Mouse (Mus musculus) forebrain, embryonic 14.5 days (tissue): ENCODE data around the gene Emsy. TPM values are rescaled to one million over a fixed set of nuclear protein-coding genes. Genes with fewer than 3 reads are reported as not detected.

Source experiments
- ATAC-seq: fragments of 200-750 bp; cut with Nextera tagmentation; 2 replicates; pipeline ENCODE4 v1.8.0; 2017; ENCODE audit warnings: mild to moderate bottlenecking, moderate library complexity
- DNase-seq: peaks from one replicate; pipeline ENCODE4 v3.0.0-alpha.2; 2015; ENCODE audit warnings: low spot score
- H3K27ac ChIP-seq: fragments of 300-500 bp; sonication (generic); 2 replicates; pipeline ENCODE4 v1.5.1; 2014; ENCODE audit warnings: low read depth, mild to moderate bottlenecking, control low read depth, low read length, moderate library complexity
- H3K27me3 ChIP-seq: fragments of 300-500 bp; sonication (generic); replicated peaks from 2 replicates; pipeline ENCODE4 v1.6.1; 2014; ENCODE audit warnings: low read length, control low read depth, mixed read lengths; ENCODE audit not compliant: control insufficient read depth, insufficient read depth
- H3K36me3 ChIP-seq: fragments of 300-500 bp; sonication (generic); 2 replicates; pipeline ENCODE4 v1.6.1; 2014; ENCODE audit warnings: low read length, control low read depth; ENCODE audit not compliant: control insufficient read depth, insufficient read depth
- H3K4me1 ChIP-seq: fragments of 300-500 bp; sonication (generic); 2 replicates; pipeline ENCODE4 v1.6.1; 2014; ENCODE audit warnings: antibody characterized with exemption, low read length, control low read depth; ENCODE audit not compliant: control insufficient read depth, insufficient read depth
- H3K4me2 ChIP-seq: fragments of 300-500 bp; sonication (generic); 2 replicates; pipeline ENCODE4 v1.6.1; 2014; ENCODE audit warnings: mild to moderate bottlenecking, control low read depth, low read length
- H3K4me3 ChIP-seq: fragments of 300-500 bp; sonication (generic); 2 replicates; pipeline ENCODE4 v1.5.1; 2014; ENCODE audit warnings: low read depth, low read length, control low read depth
- H3K9ac ChIP-seq: fragments of 300-500 bp; sonication (generic); 2 replicates; pipeline ENCODE4 v1.6.1; 2014; ENCODE audit warnings: mild to moderate bottlenecking, low read length, control low read depth, moderate library complexity
- H3K9me3 ChIP-seq: fragments of 300-500 bp; sonication (generic); replicated peaks from 2 replicates; pipeline ENCODE4 v1.6.1; 2016; ENCODE audit warnings: low read length, control low read depth, mixed read lengths; ENCODE audit not compliant: control insufficient read depth
- WGBS: fragments of 180-500 bp; shearing (Covaris S2); extraction: QIAGEN DNeasy Blood & Tissue Kit; methylation state at CpG from one replicate; pipeline ENCODE4 v1.1.7; 2014; 5-methylcytosine and 5-hydroxymethylcytosine counted together
- polyA plus RNA-seq: library from polyadenylated mRNA; unstranded; fragments of >200 nt; fragmentation: Nextera tagmentation; extraction: Ambion mirVana; gene quantifications from 2 replicates; pipeline ENCODE4 v1.2.1, GENCODE M21; 2014

Emsy gene
- polyA plus RNA-seq, 1 experiment from 2014 or later: 49.4 TPM

- Histone ChIP-seq H3K4me3 (no peak overlapping the region), H3K4me2 (no peak overlapping the region), H3K4me1 (no peaks in the 10 kb centered on the region), H3K9me3 (no peaks in the 10 kb centered on the region), H3K27me3 (no peaks in the 10 kb centered on the region), H3K9ac (no peak overlapping the region), H3K27ac (no peak overlapping the region), H3K36me3 (no peaks in the 10 kb centered on the region)
- DNase-seq (no peak), ATAC-seq (no peak)
- WGBS: 51% methylated on average over 2 of the region's 2 CpGs
Observed at GRCm38 (mm10) chr7:98550596-98550995, 106.0 kb downstream of the Emsy start.

- WGBS: 54% methylated on average over 3 of the region's 3 CpGs
- H3K27me3 ChIP-seq: no peaks in the 10 kb centered on the region
- H3K4me3 ChIP-seq: no peak overlapping the region
- no peak overlapping the region for H3K27ac ChIP-seq
- H3K36me3 ChIP-seq: no peaks in the 10 kb centered on the region
- no peaks in the 10 kb centered on the region for H3K4me1 ChIP-seq
- no peak overlapping the region for H3K4me2 ChIP-seq
- H3K9me3 ChIP-seq: no peaks in the 10 kb centered on the region
- no peak overlapping the region for H3K9ac ChIP-seq
- DNase-seq: no peak
- no peak for ATAC-seq
Observed at GRCm38 (mm10) chr7:98548839-98549238, 107.7 kb downstream of the Emsy start.

- ATAC-seq (no peak), DNase-seq (no peak)
- 75% methylated on average over 3 of the region's 3 CpGs for WGBS
- Histone ChIP-seq H3K9me3 (no peaks in the 10 kb centered on the region), H3K4me2 (no peak overlapping the region), H3K27me3 (no peaks in the 10 kb centered on the region), H3K9ac (no peak overlapping the region), H3K4me3 (no peak overlapping the region), H3K4me1 (no peaks in the 10 kb centered on the region), H3K27ac (no peak overlapping the region), H3K36me3 (no peaks in the 10 kb centered on the region)
Observed at GRCm38 (mm10) chr7:98544556-98544955, 112.0 kb downstream of the Emsy start.

GRCm38 (mm10) chr7:98543853-98544370 is 112.7 kb downstream of the Emsy start:
- Histone ChIP-seq H3K4me2 (no peak overlapping the region), H3K9ac (no peak overlapping the region), H3K27me3 (no peaks in the 10 kb centered on the region), H3K9me3 (no peaks in the 10 kb centered on the region), H3K36me3 (no peaks in the 10 kb centered on the region), H3K4me3 (no peak overlapping the region), H3K27ac (no peak overlapping the region), H3K4me1 (no peaks in the 10 kb centered on the region)
- no peak for DNase-seq
- ATAC-seq: no peak
- WGBS: 65% methylated on average over 11 of the region's 11 CpGs

GRCm38 (mm10) chr7:98542731-98543142 is 113.8 kb downstream of the Emsy start:
- Histone ChIP-seq H3K9ac (no peak overlapping the region), H3K4me1 (peaks cover 8% of the 10 kb centered on the region), H3K27me3 (no peaks in the 10 kb centered on the region), H3K4me2 (no peak overlapping the region), H3K4me3 (no peak overlapping the region), H3K27ac (no peak overlapping the region), H3K9me3 (no peaks in the 10 kb centered on the region), H3K36me3 (no peaks in the 10 kb centered on the region)
- no peak for DNase-seq
- no peak for ATAC-seq
- 83% methylated on average over 6 of the region's 6 CpGs for WGBS

GRCm38 (mm10) chr7:98542267-98542666 is 114.3 kb downstream of the Emsy start:
- Histone ChIP-seq H3K9ac (no peak overlapping the region), H3K27me3 (no peaks in the 10 kb centered on the region), H3K27ac (no peak overlapping the region), H3K4me1 (peaks cover 12% of the 10 kb centered on the region), H3K36me3 (no peaks in the 10 kb centered on the region), H3K4me3 (no peak overlapping the region), H3K9me3 (no peaks in the 10 kb centered on the region), H3K4me2 (no peak overlapping the region)
- 95% methylated on average over 3 of the region's 3 CpGs for WGBS
- ATAC-seq (no peak), DNase-seq (no peak)

- no peak overlapping the region for H3K4me2 ChIP-seq
- no peak overlapping the region for H3K9ac ChIP-seq
- DNase-seq: no peak
- H3K9me3 ChIP-seq: no peaks in the 10 kb centered on the region
- ATAC-seq: no peak
- no peak overlapping the region for H3K27ac ChIP-seq
- H3K4me1 ChIP-seq: peaks cover 12% of the 10 kb centered on the region
- no peak overlapping the region for H3K4me3 ChIP-seq
- no peaks in the 10 kb centered on the region for H3K27me3 ChIP-seq
- no peaks in the 10 kb centered on the region for H3K36me3 ChIP-seq
- 97% methylated on average over 5 of the region's 5 CpGs for WGBS
Observed at GRCm38 (mm10) chr7:98541564-98541963, 115.0 kb downstream of the Emsy start.

- H3K9me3 ChIP-seq: no peaks in the 10 kb centered on the region
- no peak overlapping the region for H3K9ac ChIP-seq
- DNase-seq: no peak
- H3K27ac ChIP-seq: no peak overlapping the region
- 78% methylated on average over 2 of the region's 2 CpGs for whole genome bisulfite sequencing
- H3K36me3 ChIP-seq: no peaks in the 10 kb centered on the region
- no peaks in the 10 kb centered on the region for H3K27me3 ChIP-seq
- no peak overlapping the region for H3K4me2 ChIP-seq
- H3K4me3 ChIP-seq: no peak overlapping the region
- peaks cover 12% of the 10 kb centered on the region for H3K4me1 ChIP-seq
- ATAC-seq: no peak
Observed at GRCm38 (mm10) chr7:98540879-98541278, 115.7 kb downstream of the Emsy start.

GRCm38 (mm10) chr7:98537967-98538573 is 118.5 kb downstream of the Emsy start:
- H3K9ac ChIP-seq: no peak overlapping the region
- H3K4me3 ChIP-seq: no peak overlapping the region
- no peaks in the 10 kb centered on the region for H3K27me3 ChIP-seq
- H3K36me3 ChIP-seq: no peaks in the 10 kb centered on the region
- ATAC-seq (no peak), DNase-seq (peak; percentile 22)
- H3K9me3 ChIP-seq: no peaks in the 10 kb centered on the region
- no peak overlapping the region for H3K4me2 ChIP-seq
- 11% methylated on average over 8 of the region's 8 CpGs for WGBS
- H3K4me1 ChIP-seq: peaks cover 12% of the 10 kb centered on the region
- H3K27ac ChIP-seq: no peak overlapping the region
